Mouse (Mus musculus): ENCODE data around the gene Itgb6. TPM values are rescaled to one million over a fixed set of nuclear protein-coding genes. Genes with fewer than 3 reads are reported as not detected.

Gene Itgb6
- polyA plus RNA-seq, 1 experiment: not detected

DNA sequence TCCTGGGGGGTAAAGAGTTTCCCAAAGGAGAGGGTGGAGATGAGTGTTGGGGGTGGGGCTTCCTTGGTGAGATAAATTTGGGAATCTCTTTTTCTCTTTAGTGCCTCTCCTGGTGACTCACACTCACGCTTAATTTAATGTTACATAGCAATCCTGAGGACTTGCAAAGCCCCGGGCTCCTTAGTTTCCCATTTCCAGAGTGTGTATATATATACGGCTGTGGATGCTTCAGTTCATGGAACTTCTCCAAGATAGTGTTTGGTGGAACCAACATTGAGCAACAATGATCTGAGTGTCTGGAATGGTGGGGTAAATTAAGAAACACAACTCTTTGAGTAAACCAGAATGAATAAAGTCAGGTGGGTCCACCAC lies 108.6 kb downstream of the Itgb6 start:
- no peaks in the 10 kb centered on the region for H3K4me1 ChIP-seq (ENCODE audit: control insufficient read depth, insufficient read depth, insufficient read length)
- no peaks in the 10 kb centered on the region for H3K27me3 ChIP-seq (ENCODE audit: control insufficient read depth, insufficient read depth, low read length)
- H3K36me3 ChIP-seq (ENCODE audit: control insufficient read depth, insufficient read depth, low read length): no peaks in the 10 kb centered on the region
- TF ChIP-seq POLR2A (IDR thresholded peaks at IDR 0.05; ENCODE audit: low read depth, low read length): no peak
- TF ChIP-seq CTCF (IDR thresholded peaks at IDR 0.05; ENCODE audit: extremely low read depth, insufficient read depth, insufficient read length, insufficient replicate concordance): no peak
- 93% methylated on average over 3 of the region's 3 CpGs for WGBS
- no peak overlapping the region for H3K27ac ChIP-seq (ENCODE audit: insufficient read depth, low read length)
- no peak for DNase-seq (ENCODE audit: low read depth in 1 of 2, low spot score in 2 of 2)
- no peak overlapping the region for H3K4me3 ChIP-seq (ENCODE audit: extremely low read depth, insufficient read depth, insufficient read length)

DNA sequence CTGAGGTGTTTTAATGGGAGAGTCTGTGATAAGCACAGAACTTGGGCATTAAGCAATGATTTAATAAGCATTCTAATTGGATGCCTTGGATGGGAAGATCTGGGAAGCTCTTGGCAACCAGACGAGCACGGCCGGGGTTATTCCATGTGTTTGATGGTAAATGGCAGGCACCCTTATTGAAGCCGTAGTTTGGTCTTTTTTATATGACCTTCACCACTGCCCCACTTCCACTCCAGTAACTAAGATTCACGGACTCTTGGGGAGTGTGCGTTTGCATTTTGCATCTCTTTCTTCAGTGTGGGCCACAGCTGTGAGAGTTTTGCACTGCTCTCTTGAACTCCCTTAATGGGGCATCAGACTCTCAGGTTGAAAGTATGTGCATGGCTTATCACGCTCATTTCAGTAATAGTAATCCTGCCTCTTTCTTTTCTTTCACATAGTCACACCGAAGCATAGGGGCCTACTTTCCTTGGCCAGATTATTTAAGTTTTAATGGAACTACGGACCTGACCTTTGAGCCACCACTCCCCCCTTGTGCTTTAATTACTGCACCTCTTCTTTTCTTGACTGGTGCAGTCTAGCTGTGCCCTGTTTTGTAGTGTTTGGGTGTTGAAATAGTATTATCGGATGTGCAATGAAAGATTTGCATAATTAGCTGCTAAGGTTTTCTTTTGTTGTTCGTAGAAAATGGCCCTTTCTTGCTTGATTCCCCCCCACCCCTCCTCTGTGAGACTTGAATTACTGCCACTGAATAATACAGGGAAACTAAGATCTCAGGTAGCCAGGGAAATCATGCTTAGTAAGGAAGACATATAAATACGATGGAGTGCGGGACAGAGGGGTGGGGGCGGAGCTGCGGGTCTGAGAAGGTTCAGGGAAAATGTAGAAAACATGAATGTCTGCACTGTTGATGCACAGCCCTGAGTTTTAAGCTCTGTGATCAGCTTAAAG lies 109.3 kb downstream of the Itgb6 start:
- Histone ChIP-seq H3K36me3 (ENCODE audit: control insufficient read depth, insufficient read depth, low read length) (no peaks in the 10 kb centered on the region), H3K4me3 (ENCODE audit: extremely low read depth, insufficient read depth, insufficient read length) (no peak overlapping the region), H3K27ac (ENCODE audit: insufficient read depth, low read length) (no peak overlapping the region), H3K4me1 (ENCODE audit: control insufficient read depth, insufficient read depth, insufficient read length) (no peaks in the 10 kb centered on the region), H3K27me3 (ENCODE audit: control insufficient read depth, insufficient read depth, low read length) (no peaks in the 10 kb centered on the region)
- 93% methylated on average over 15 of the region's 15 CpGs for WGBS
- DNase-seq (ENCODE audit: low read depth in 1 of 2, low spot score in 2 of 2): no peak
- TF ChIP-seq POLR2A (IDR thresholded peaks at IDR 0.05; ENCODE audit: low read depth, low read length) (no peak), CTCF (IDR thresholded peaks at IDR 0.05; ENCODE audit: extremely low read depth, insufficient read depth, insufficient read length, insufficient replicate concordance) (no peak)

DNA sequence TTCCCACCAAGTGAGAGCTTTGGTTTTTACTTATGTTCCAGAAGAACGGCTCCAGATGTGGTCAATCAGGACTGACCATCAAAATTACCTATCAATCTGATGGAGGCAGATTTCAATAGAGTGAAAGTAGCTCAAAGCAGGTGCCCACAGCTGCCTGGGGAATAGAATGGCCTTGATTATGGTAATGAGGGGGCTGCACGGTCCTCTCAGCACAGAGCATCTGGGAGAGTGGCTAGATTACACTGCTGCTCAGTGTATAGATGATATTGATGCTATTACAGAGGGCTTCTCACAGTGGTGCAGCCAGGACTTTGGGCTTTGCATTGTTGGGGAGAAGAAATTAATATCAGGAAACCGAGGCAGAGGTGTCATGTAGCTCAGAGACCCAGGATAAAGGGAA lies 110.8 kb downstream of the Itgb6 start:
- no peak for TF ChIP-seq CTCF (IDR thresholded peaks at IDR 0.05; ENCODE audit: extremely low read depth, insufficient read depth, insufficient read length, insufficient replicate concordance)
- Histone ChIP-seq H3K27ac (ENCODE audit: insufficient read depth, low read length) (no peak overlapping the region), H3K4me1 (ENCODE audit: control insufficient read depth, insufficient read depth, insufficient read length) (no peaks in the 10 kb centered on the region), H3K27me3 (ENCODE audit: control insufficient read depth, insufficient read depth, low read length) (no peaks in the 10 kb centered on the region), H3K4me3 (ENCODE audit: extremely low read depth, insufficient read depth, insufficient read length) (no peak overlapping the region), H3K36me3 (ENCODE audit: control insufficient read depth, insufficient read depth, low read length) (no peaks in the 10 kb centered on the region)
- 75% methylated on average over 3 of the region's 3 CpGs for WGBS
- no peak for DNase-seq (ENCODE audit: low read depth in 1 of 2, low spot score in 2 of 2)

DNA sequence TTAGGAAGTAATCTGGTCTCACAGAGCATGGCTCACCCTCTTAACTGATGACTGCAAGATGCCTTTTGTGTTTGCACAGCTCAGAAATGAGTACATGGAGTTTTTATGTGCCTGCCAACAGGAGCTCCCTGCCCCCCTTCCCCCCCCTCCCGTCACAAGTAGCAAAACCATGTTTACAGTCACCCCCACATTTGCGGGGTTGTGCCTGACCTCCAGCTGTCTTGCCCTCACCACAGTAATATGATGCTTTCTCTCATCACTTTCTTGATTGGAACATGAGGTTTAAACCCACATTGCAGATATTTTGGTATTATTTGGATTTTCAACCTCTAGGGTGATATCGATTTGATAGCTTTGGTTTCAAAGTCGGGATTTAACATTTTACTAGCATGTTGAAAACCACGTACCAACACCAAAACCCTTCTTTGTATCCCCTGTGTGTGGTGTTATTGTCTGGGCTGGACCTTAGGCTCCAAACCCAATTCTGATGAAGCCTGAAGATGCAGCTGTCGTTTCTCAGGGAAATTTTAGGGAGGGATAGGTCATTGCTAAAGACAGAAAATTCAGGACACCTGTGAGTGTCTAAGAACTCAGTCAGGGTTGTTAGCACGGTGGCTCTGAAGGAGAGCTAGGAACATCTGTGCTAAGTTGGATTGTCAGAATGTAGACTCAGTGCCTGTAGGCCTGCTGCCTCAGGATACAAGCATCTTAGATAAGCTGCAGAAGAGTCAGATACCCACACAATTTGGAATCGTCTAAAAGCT lies 112.8 kb downstream of the Itgb6 start:
- no peaks in the 10 kb centered on the region for H3K27me3 ChIP-seq (ENCODE audit: control insufficient read depth, insufficient read depth, low read length)
- TF ChIP-seq CTCF (IDR thresholded peaks at IDR 0.05; ENCODE audit: extremely low read depth, insufficient read depth, insufficient read length, insufficient replicate concordance) (no peak), POLR2A (IDR thresholded peaks at IDR 0.05; ENCODE audit: low read depth, low read length) (no peak)
- no peak overlapping the region for H3K27ac ChIP-seq (ENCODE audit: insufficient read depth, low read length)
- no peaks in the 10 kb centered on the region for H3K36me3 ChIP-seq (ENCODE audit: control insufficient read depth, insufficient read depth, low read length)
- H3K4me1 ChIP-seq (ENCODE audit: control insufficient read depth, insufficient read depth, insufficient read length): no peaks in the 10 kb centered on the region
- WGBS: 86% methylated on average over 8 of the region's 8 CpGs
- no peak for DNase-seq (ENCODE audit: low read depth in 1 of 2, low spot score in 2 of 2)
- H3K4me3 ChIP-seq (ENCODE audit: extremely low read depth, insufficient read depth, insufficient read length): no peak overlapping the region

DNA sequence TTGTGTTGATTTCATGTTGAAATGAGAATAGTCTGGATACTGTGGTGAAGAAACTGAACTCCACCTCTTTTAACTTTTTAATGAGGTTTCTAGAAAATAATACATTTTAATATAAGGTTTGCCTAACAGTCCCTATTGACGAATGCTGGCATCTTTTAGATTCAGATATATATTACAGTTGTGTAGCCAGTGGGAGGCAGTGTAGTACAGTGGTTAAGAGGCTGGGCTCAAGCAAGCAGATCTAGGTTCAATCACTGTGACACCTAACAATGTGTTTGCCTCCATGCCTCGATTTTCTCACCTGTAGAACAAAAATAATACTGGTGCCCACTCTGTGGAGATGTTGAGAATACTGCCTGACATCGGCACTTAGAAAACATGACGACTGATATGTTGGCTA lies 114.5 kb downstream of the Itgb6 start:
- Histone ChIP-seq H3K4me1 (ENCODE audit: control insufficient read depth, insufficient read depth, insufficient read length) (no peaks in the 10 kb centered on the region), H3K36me3 (ENCODE audit: control insufficient read depth, insufficient read depth, low read length) (no peaks in the 10 kb centered on the region), H3K27ac (ENCODE audit: insufficient read depth, low read length) (no peak overlapping the region), H3K4me3 (ENCODE audit: extremely low read depth, insufficient read depth, insufficient read length) (no peak overlapping the region), H3K27me3 (ENCODE audit: control insufficient read depth, insufficient read depth, low read length) (no peaks in the 10 kb centered on the region)
- no peak for DNase-seq (ENCODE audit: low read depth in 1 of 2, low spot score in 2 of 2)
- 67% methylated on average over 4 of the region's 4 CpGs for WGBS
- TF ChIP-seq CTCF (IDR thresholded peaks at IDR 0.05; ENCODE audit: extremely low read depth, insufficient read depth, insufficient read length, insufficient replicate concordance) (no peak), POLR2A (IDR thresholded peaks at IDR 0.05; ENCODE audit: low read depth, low read length) (no peak)

DNA sequence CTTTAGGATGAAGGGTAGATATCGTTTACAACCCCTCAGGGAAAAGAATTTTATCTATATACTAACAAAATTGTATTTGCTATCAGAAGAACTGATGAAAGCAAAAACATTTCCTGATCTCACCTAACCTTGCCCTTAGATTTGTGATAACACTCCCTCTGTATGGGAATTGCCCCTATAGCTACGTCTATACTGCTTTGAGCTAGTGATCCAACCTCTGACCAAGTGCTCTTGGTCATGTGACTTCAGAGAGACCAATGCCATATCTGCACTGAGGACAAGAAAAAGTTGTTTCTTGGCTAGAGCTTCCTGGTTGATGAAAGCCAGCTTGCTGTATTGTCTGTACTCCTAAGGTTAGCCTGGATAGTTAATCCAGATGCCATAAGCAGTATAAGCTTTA lies 121.1 kb downstream of the Itgb6 start:
- H3K4me3 ChIP-seq (ENCODE audit: extremely low read depth, insufficient read depth, insufficient read length): no peak overlapping the region
- no peak for DNase-seq (ENCODE audit: low read depth in 1 of 2, low spot score in 2 of 2)
- no peaks in the 10 kb centered on the region for H3K36me3 ChIP-seq (ENCODE audit: control insufficient read depth, insufficient read depth, low read length)
- WGBS: 91% methylated on average over 2 of the region's 2 CpGs
- TF ChIP-seq POLR2A (IDR thresholded peaks at IDR 0.05; ENCODE audit: low read depth, low read length) (no peak), CTCF (IDR thresholded peaks at IDR 0.05; ENCODE audit: extremely low read depth, insufficient read depth, insufficient read length, insufficient replicate concordance) (no peak)
- H3K27me3 ChIP-seq (ENCODE audit: control insufficient read depth, insufficient read depth, low read length): no peaks in the 10 kb centered on the region
- H3K4me1 ChIP-seq (ENCODE audit: control insufficient read depth, insufficient read depth, insufficient read length): no peaks in the 10 kb centered on the region
- no peak overlapping the region for H3K27ac ChIP-seq (ENCODE audit: insufficient read depth, low read length)

Measured in spleen, adult 2 months (tissue).